Mouse (Mus musculus) hindbrain, embryonic 14.5 days (tissue): ENCODE measurements around the gene Dgkg. TPM values are rescaled to one million over a fixed set of nuclear protein-coding genes. Genes with fewer than 3 reads are reported as not detected.

Experiments
- ATAC-seq: fragments of 200-750 bp; cut with Nextera tagmentation; 2 replicates; pipeline ENCODE4 v1.8.0; 2017; ENCODE audit warnings: moderate number of reproducible peaks, mild to moderate bottlenecking, moderate TSS enrichment, moderate library complexity; ENCODE audit not compliant: low FRiP score
- DNase-seq: peaks from one replicate; pipeline ENCODE4 v3.0.0-alpha.2; 2015; ENCODE audit warnings: low spot score
- H3K27ac ChIP-seq: fragments of 300-500 bp; sonication (generic); 2 replicates; pipeline ENCODE4 v1.5.1; 2014; ENCODE audit warnings: mild to moderate bottlenecking, moderate library complexity
- H3K27me3 ChIP-seq: fragments of 300-500 bp; sonication (generic); 2 replicates; pipeline ENCODE4 v1.6.1; 2014; ENCODE audit warnings: mild to moderate bottlenecking, low read length, mixed read lengths; ENCODE audit not compliant: control insufficient read depth, insufficient read depth
- H3K36me3 ChIP-seq: fragments of 300-500 bp; sonication (generic); replicated peaks from 2 replicates; pipeline ENCODE4 v1.6.1; 2014; ENCODE audit not compliant: control insufficient read depth, insufficient read depth
- H3K4me1 ChIP-seq: fragments of 300-500 bp; sonication (generic); replicated peaks from 2 replicates; pipeline ENCODE4 v1.6.1; 2014; ENCODE audit warnings: antibody characterized with exemption, low read length, mixed read lengths; ENCODE audit not compliant: control insufficient read depth, insufficient read depth
- H3K4me2 ChIP-seq: fragments of 300-500 bp; sonication (generic); replicated peaks from 2 replicates; pipeline ENCODE4 v1.6.1; 2014; ENCODE audit warnings: mild to moderate bottlenecking, moderate library complexity
- H3K4me3 ChIP-seq: fragments of 300-500 bp; sonication (generic); replicated peaks from 2 replicates; pipeline ENCODE4 v1.5.1; 2014; ENCODE audit warnings: mild to moderate bottlenecking, low read length
- H3K9ac ChIP-seq: fragments of 300-500 bp; sonication (generic); 2 replicates; pipeline ENCODE4 v1.6.1; 2014
- H3K9me3 ChIP-seq: fragments of 300-500 bp; sonication (generic); 2 replicates; pipeline ENCODE4 v1.6.1; 2016; ENCODE audit warnings: low read length; ENCODE audit not compliant: control insufficient read depth
- WGBS: fragments of 180-500 bp; shearing (Covaris S2); extraction: QIAGEN DNeasy Blood & Tissue Kit; methylation state at CpG from one replicate; pipeline ENCODE4 v1.1.7; 2014; 5-methylcytosine and 5-hydroxymethylcytosine counted together
- polyA plus RNA-seq: library from polyadenylated mRNA; unstranded; fragments of >200 nt; fragmentation: Nextera tagmentation; extraction: Ambion mirVana; gene quantifications from 2 replicates; pipeline ENCODE4 v1.2.1, GENCODE M21; 2014

Gene Dgkg
- polyA plus RNA-seq, 1 experiment from 2014 or later = 2.8 TPM

DNA sequence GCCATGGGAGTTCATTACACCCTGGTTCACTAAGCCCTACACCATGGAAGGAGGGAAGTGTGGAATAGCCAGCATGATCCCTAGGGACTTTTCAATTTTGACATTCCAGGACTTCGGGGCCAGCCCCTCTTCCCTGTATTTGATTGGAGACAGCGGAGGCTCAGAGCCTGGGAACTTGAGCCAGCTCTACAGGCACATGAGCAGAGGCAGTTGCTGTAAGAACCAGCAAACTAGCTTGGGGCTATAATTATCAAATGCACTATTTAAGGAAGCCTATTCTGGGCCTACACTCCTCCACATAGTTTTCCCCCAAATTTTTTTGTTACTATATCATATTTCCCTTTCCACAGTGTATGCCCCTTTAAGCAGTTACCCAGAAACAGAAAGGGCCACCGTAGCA, 22.6 kb upstream of the Dgkg start:
- H3K4me3 ChIP-seq = no peak overlapping the region
- H3K36me3 ChIP-seq = no peaks in the 10 kb centered on the region
- H3K4me1 ChIP-seq = no peaks in the 10 kb centered on the region
- H3K4me2 ChIP-seq = no peak overlapping the region
- no peak overlapping the region for H3K9ac ChIP-seq
- DNase-seq = no peak
- no peak for ATAC-seq
- WGBS = 83% methylated on average over 3 of the region's 3 CpGs
- H3K27me3 ChIP-seq = no peaks in the 10 kb centered on the region
- H3K27ac ChIP-seq = no peak overlapping the region
- H3K9me3 ChIP-seq = no peaks in the 10 kb centered on the region

DNA sequence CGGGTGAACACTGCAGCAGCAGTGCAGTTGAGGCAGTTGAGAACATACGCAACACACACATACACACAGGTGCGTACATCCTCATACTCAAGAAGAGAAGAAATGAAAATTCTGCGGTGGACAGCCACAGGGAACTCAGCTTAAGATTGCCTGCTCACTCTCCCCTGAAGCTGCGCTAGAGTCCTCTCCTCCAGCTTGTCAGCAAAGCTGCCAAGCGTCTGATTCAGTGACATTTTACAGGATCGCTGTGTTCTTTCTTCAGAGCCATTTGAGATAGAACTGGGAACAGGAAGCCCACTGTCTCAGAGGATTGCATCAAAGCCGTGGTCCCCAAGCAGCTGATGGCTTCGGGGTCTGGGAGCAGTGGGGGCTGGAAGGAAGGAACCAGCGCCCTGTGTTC, 17.6 kb upstream of the Dgkg start:
- Histone ChIP-seq H3K4me1 (no peaks in the 10 kb centered on the region), H3K9ac (no peak overlapping the region), H3K4me3 (no peak overlapping the region), H3K36me3 (no peaks in the 10 kb centered on the region), H3K4me2 (no peak overlapping the region), H3K9me3 (no peaks in the 10 kb centered on the region), H3K27ac (no peak overlapping the region), H3K27me3 (no peaks in the 10 kb centered on the region)
- WGBS = 93% methylated on average over 10 of the region's 10 CpGs
- ATAC-seq (no peak), DNase-seq (no peak)

DNA sequence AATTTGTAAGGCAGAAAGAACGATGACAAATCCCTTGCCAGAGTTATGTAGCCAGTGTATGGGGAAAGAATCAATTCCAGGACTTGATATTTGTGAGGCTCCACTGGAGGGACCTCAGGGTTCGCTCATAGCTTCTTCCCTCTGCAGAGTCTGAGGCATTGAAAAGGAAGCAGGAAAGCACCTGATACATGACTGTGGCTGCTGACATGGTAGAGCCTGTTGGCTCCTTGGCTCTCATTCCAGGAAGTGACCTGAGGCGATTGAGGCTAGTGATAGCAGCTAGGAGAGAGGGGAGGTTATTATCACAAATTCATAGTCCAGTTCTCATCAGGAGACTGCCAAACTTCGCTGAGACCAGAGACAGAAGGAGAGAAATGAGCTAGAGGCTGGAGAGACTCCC, 17.1 kb upstream of the Dgkg start:
- DNase-seq (no peak), ATAC-seq (no peak)
- no peak overlapping the region for H3K4me2 ChIP-seq
- no peaks in the 10 kb centered on the region for H3K4me1 ChIP-seq
- no peak overlapping the region for H3K9ac ChIP-seq
- H3K27ac ChIP-seq = no peak overlapping the region
- 76% methylated on average over 4 of the region's 4 CpGs for WGBS
- H3K27me3 ChIP-seq = no peaks in the 10 kb centered on the region
- no peaks in the 10 kb centered on the region for H3K9me3 ChIP-seq
- H3K36me3 ChIP-seq = no peaks in the 10 kb centered on the region
- H3K4me3 ChIP-seq = no peak overlapping the region

DNA sequence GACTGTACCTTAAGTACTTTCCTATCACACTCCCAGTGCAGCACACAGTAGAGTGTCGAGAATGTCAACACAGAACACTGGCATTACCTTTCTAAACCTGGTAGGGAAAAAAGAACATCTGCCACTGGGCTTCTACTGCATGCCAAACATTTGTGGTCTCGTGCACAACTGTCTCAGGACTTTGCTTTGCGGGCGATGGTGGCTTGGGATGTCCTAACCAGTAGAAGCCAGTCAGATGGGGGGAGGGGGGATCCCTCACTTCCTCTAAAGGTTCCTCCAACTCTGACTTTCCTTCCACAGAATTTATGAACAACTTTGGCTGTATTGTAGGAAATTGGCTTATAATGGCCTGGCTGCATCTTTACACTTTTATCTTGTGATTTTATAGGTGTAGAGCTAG, 7.0 kb upstream of the Dgkg start:
- no peaks in the 10 kb centered on the region for H3K4me1 ChIP-seq
- no peaks in the 10 kb centered on the region; the same call in 1 of the 2 replicates for H3K27me3 ChIP-seq
- H3K9me3 ChIP-seq = no peaks in the 10 kb centered on the region
- no peak overlapping the region for H3K9ac ChIP-seq
- no peak overlapping the region for H3K4me2 ChIP-seq
- H3K4me3 ChIP-seq = no peak overlapping the region
- no peak for ATAC-seq
- no peaks in the 10 kb centered on the region for H3K36me3 ChIP-seq
- WGBS = 83% methylated on average over 4 of the region's 4 CpGs
- DNase-seq = no peak
- H3K27ac ChIP-seq = no peak overlapping the region

DNA sequence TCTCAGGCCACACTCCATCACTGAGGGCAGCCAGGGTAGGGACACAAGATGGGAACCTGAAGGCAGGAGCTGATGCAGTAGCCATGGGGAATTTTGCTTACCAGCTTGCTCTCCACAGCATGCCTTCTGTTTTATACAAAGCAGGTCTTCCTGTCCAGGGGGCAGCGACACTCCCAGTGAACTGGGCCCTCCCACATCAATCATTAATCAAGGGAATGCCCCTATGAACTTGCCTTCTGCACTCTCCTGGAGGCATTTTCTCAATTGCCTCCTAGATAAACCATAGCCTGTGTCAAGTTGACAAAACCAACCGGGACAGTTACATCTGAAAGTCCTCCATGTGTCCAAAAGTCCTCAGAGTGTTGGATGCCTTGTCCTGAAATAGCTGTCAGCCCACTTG, 6.1 kb upstream of the Dgkg start:
- 35% methylated on average over 2 of the region's 2 CpGs for WGBS
- Histone ChIP-seq H3K4me3 (no peak overlapping the region), H3K27me3 (peaks cover 9% of the 10 kb centered on the region; the same call in 1 of the 2 replicates), H3K36me3 (no peaks in the 10 kb centered on the region), H3K27ac (no peak overlapping the region), H3K9ac (no peak overlapping the region), H3K4me1 (no peaks in the 10 kb centered on the region), H3K4me2 (no peak overlapping the region), H3K9me3 (no peaks in the 10 kb centered on the region)
- ATAC-seq = no peak
- DNase-seq = no peak

DNA sequence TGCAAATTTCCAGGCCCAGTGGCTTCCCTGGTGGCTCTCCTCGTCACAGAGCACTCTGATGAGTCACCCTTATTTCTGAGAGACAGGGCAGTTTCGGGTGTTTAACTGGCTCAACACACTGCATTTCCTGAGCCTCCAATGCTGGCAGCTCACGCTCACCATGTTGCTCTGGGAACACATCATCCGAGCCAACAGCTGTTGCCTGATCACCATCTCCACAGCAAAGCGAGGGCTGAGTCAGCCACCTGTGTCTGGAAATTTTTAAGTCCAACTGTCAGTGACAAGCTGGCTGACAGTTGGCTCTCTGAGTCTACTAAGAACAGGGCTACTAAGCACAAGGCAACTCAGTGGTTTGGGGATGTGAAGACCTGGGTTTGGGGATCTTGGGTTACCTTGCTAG, 4.1 kb upstream of the Dgkg start:
- Histone ChIP-seq H3K9me3 (no peaks in the 10 kb centered on the region), H3K27ac (no peak overlapping the region), H3K4me3 (no peak overlapping the region), H3K9ac (no peak overlapping the region), H3K36me3 (no peaks in the 10 kb centered on the region), H3K4me1 (no peaks in the 10 kb centered on the region), H3K27me3 (peaks cover 29% of the 10 kb centered on the region), H3K4me2 (no peak overlapping the region)
- DNase-seq = no peak
- WGBS = 67% methylated on average over 5 of the region's 5 CpGs
- no peak for ATAC-seq

DNA sequence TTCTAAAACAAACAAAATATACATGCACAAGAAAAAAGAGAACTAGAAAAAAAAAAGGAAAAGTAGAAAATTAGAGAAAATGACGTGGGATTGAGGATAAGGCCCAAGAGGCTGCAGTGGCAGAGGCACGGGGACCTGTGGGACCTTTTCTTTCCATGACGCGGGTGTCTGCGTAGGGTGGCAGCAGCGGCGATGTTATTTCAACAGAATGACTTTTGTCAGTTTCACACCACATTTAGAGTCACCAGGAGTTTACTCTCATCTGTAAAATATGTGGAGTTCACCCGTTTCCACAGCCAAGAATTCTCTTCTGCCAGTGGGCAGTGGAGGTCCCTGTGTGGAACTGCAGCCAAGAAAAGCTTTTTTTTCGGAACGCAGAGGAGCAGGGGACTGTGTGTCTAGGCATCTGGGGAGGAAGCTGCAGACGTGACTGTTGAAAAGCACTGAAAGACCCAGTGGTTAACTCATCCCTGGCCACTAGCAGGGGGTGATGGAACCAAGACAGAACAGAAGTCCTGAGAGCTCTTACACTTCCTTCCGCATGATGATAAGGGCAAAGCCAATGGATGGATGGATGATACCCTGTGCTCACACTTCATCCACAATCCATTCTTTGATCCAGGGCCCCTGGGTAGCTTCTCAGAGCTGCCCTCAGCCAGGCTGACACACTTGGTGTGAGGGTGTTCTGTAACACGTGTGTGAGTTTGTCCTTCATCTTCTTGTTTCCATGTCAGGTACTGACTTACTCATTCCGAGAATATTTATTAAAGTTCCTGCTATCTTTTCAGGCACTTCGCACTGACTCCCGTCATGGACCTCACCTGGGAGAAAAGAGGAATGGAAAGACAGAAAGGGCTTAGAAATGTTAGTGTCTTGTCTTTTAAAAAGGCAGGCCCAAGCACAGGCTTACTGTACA, 1.1 kb upstream of the Dgkg start:
- 0 out of 2 replicates have a peak overlapping the region, but pooled peaks have one; percentile 88 for H3K4me2 ChIP-seq
- peaks cover 41% of the 10 kb centered on the region for H3K27me3 ChIP-seq
- H3K4me1 ChIP-seq = no peaks in the 10 kb centered on the region
- H3K27ac ChIP-seq = no peak overlapping the region
- no peak overlapping the region for H3K9ac ChIP-seq
- no peaks in the 10 kb centered on the region for H3K36me3 ChIP-seq
- no peak for DNase-seq
- H3K9me3 ChIP-seq = no peaks in the 10 kb centered on the region
- no peak for ATAC-seq
- 73% methylated on average over 16 of the region's 16 CpGs for WGBS
- H3K4me3 ChIP-seq = no peak overlapping the region

DNA sequence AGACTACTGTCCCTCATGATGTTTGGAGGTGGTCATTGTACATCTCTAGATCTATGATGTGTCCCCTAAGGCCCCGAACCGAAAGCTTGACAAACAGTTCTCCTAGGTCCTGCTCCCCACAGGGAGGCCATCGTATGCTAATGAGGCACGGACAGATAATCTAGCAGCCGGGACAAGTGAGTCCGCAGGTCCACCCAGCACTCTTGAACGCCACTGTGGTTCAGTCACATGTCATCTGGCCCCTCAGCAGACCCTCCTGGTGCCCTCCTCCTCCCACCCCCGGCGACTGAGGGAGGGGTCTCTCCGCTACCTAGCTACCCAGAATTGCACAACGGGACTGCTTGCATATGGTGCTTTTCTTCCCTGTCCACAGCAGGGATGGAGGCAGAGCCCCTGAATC, 1.2 kb downstream of the Dgkg start:
- DNase-seq (no peak), ATAC-seq (no peak)
- Histone ChIP-seq H3K27me3 (peaks cover 41% of the 10 kb centered on the region), H3K36me3 (no peaks in the 10 kb centered on the region), H3K4me2 (peak overlapping the region; percentile 88), H3K9me3 (no peaks in the 10 kb centered on the region), H3K27ac (no peak overlapping the region), H3K9ac (no peak overlapping the region), H3K4me3 (peak overlapping the region; percentile 46), H3K4me1 (no peaks in the 10 kb centered on the region)
- WGBS = 8% methylated on average over 11 of the region's 11 CpGs

DNA sequence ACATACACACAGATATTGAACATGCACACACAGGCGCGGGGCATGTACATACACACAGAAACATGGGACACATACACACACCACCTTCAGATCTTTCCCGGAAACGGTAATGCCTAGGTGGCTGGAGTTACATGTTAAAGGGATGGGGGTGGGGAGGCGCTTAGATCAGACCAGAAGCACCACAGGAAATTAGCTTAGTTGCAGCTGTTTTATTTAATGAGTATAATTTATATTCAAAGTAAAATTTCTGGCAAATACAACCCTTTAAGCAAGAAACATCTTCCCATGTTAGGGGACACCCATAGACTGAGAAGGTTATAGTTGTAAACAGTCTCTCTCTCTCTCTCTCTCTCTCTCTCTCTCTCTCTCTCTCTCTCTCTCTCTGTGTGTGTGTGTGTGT, 1.8 kb downstream of the Dgkg start:
- no peaks in the 10 kb centered on the region for H3K9me3 ChIP-seq
- H3K27me3 ChIP-seq = peaks cover 41% of the 10 kb centered on the region
- H3K4me3 ChIP-seq = no peak overlapping the region
- no peak for ATAC-seq
- no peaks in the 10 kb centered on the region for H3K36me3 ChIP-seq
- no peak overlapping the region for H3K9ac ChIP-seq
- 72% methylated on average over 5 of the region's 5 CpGs for WGBS
- no peak for DNase-seq
- H3K27ac ChIP-seq = no peak overlapping the region
- no peak overlapping the region for H3K4me2 ChIP-seq
- H3K4me1 ChIP-seq = no peaks in the 10 kb centered on the region
